Mouse (Mus musculus) CD8-positive naive resting alpha-beta T cell, adult 57 days (primary cell): Measurements from ENCODE around the gene Zfp408. TPM values are rescaled to one million over a fixed set of nuclear protein-coding genes. Genes with fewer than 3 reads are reported as not detected.

Experiments used
- total RNA-seq: library from RNA; stranded (reverse); gene quantifications from one replicate; pipeline ENCODE4 v1.2.4, GENCODE M21; 2023

Gene Zfp408
- total RNA-seq: 30.1 TPM

GRCm38 (mm10) chr2:91649553-91650359, at the start of gene Zfp408, which contains the start of gene Arhgap1:
Gene Zfp408, minus strand, starts transcription at chr2:91649791.
Gene Arhgap1, plus strand, starts transcription at chr2:91649860.

GRCm38 (mm10) chr2:91636229-91636628, 13.4 kb downstream of the Zfp408 start, which contains the start of gene F2:
Gene F2, minus strand, starts transcription at chr2:91636414.

Other genes with a start within 250 kb of the Zfp408 start
- gene 1110051M20Rik, start 205.1 kb downstream of the Zfp408 start, total RNA-seq: 6.8 TPM
- gene Lrp4, start 192.3 kb downstream of the Zfp408 start, total RNA-seq: not detected
- 32.6 TPM for gene Ckap5, start 123.0 kb downstream of the Zfp408 start, total RNA-seq
- not detected for gene F2, start 13.4 kb downstream of the Zfp408 start, total RNA-seq
- gene Arhgap1, start 69 bp upstream of the Zfp408 start, total RNA-seq: 103 TPM
- gene Atg13, start 60.8 kb upstream of the Zfp408 start, total RNA-seq: 48.5 TPM
- gene Harbi1, start 61.1 kb upstream of the Zfp408 start, total RNA-seq: 12.0 TPM
- gene Ambra1, start 80.3 kb upstream of the Zfp408 start, total RNA-seq: 74.6 TPM